In genomic region chr2:60375608-60376107, GRCm38 (mm10) we compare ENCODE assay signal across 23 mouse cellular contexts. TPM values are rescaled to one million over a fixed set of nuclear protein-coding genes. Genes with fewer than 3 reads are reported as not detected.
DNase-seq lines count a peak whose midpoint lies in the region; ATAC-seq and TF ChIP-seq lines count a peak whose summit lies in the region.
"Had no signal": no experiment of that assay in that cellular context is flagged by ENCODE, and none has a peak within 500 bp of the region (broad histone marks: within the 10 kb centered on the region; RNA-seq: fewer than 3 reads in every experiment).

No protein-coding gene starts in this region.

- H3K4me3 ChIP-seq in E14TG2a.4 (replicated peaks; ENCODE audit: low read length) (peak overlapping the region; percentile 73), ES-Bruce4 (ENCODE audit: low read depth, low read length) (peak overlapping the region; percentile 3; the same call in 1 of the 2 replicates)
- H3K4me3 ChIP-seq in intestine, embryonic 16.5 days (ENCODE audit: low read length): no peak overlapping the region
- H3K4me3 ChIP-seq in hindbrain, embryonic 14.5 days (replicated peaks; ENCODE audit: low read length): no peak overlapping the region
- H3K4me3 ChIP-seq: forebrain, embryonic 10.5 days; forebrain, embryonic 13.5 days; heart, adult 2 months; heart, embryonic 10.5 days; heart, embryonic 13.5 days; hindbrain, embryonic 15.5 days had no signal

- TF ChIP-seq CTCF in E14TG2a.4 (conservative IDR thresholded peaks at IDR 0.05; ENCODE audit: low read length) (no peak), ES-Bruce4 (IDR thresholded peaks at IDR 0.05; ENCODE audit: low read depth, low read length) (no peak)

- WGBS in intestine, embryonic 16.5 days: 88% methylated on average over 15 of the region's 15 CpGs
- 94% methylated on average over 15 of the region's 15 CpGs for WGBS in hindbrain, embryonic 14.5 days

- peak; percentile 81 for ATAC-seq in intestine, embryonic 16.5 days
- no peak for ATAC-seq in hindbrain, embryonic 14.5 days (ENCODE audit: low FRiP score)
- ATAC-seq: CD4-positive, CD25-positive, alpha-beta regulatory T cell, adult 4 months; forebrain, embryonic 13.5 days; forebrain, embryonic 16.5 days had no signal

- peaks cover 34% of the 10 kb centered on the region for H3K36me3 ChIP-seq in E14TG2a.4 (ENCODE audit: insufficient read depth, low read length)
- no peaks in the 10 kb centered on the region for H3K36me3 ChIP-seq in ES-Bruce4 (ENCODE audit: control insufficient read depth, insufficient read depth, low read length, poor library complexity, severe bottlenecking)
- no peaks in the 10 kb centered on the region for H3K36me3 ChIP-seq in intestine, embryonic 16.5 days (ENCODE audit: control insufficient read depth, insufficient read depth, low read length)
- H3K36me3 ChIP-seq in hindbrain, embryonic 14.5 days (replicated peaks; ENCODE audit: control insufficient read depth, insufficient read depth): no peaks in the 10 kb centered on the region
- H3K36me3 ChIP-seq: forebrain, embryonic 10.5 days; heart, embryonic 13.5 days; hindbrain, embryonic 15.5 days had no signal

- no peaks in the 10 kb centered on the region for H3K27me3 ChIP-seq in E14TG2a.4 (ENCODE audit: insufficient read depth, low read length)
- no peaks in the 10 kb centered on the region for H3K27me3 ChIP-seq in ES-Bruce4 (ENCODE audit: control insufficient read depth, insufficient read depth, low read length, poor library complexity, severe bottlenecking)
- H3K27me3 ChIP-seq in intestine, embryonic 16.5 days (replicated peaks; ENCODE audit: control insufficient read depth, insufficient read depth, low read length): no peaks in the 10 kb centered on the region
- no peaks in the 10 kb centered on the region for H3K27me3 ChIP-seq in hindbrain, embryonic 14.5 days (ENCODE audit: control insufficient read depth, insufficient read depth, low read length)
- H3K27me3 ChIP-seq: forebrain, embryonic 13.5 days; heart, embryonic 13.5 days; hindbrain, embryonic 15.5 days had no signal

- TF ChIP-seq POLR2A in ES-Bruce4 (IDR thresholded peaks at IDR 0.05; ENCODE audit: insufficient read depth, low read length): no peak

- DNase-seq in hindbrain, embryonic 14.5 days (ENCODE audit: low spot score): no peak
- no peak for DNase-seq in liver
- DNase-seq in cerebellum, adult 9-11 months: no peak
- DNase-seq: adrenal gland, adult 2 months; adrenal gland, postnatal 14 days; cerebellum, adult 11-12 months; cerebellum, adult 8-10 months; cerebellum, postnatal 14 days; gastrocnemius, postnatal 10 days; gastrocnemius, postnatal 36 days; heart, adult 2 months; heart, postnatal 14 days; heart, postnatal 4 days had no signal

- no peak overlapping the region for H3K4me2 ChIP-seq in intestine, embryonic 16.5 days (ENCODE audit: low read depth, low read length)
- no peak overlapping the region for H3K4me2 ChIP-seq in hindbrain, embryonic 14.5 days (replicated peaks)
- H3K4me2 ChIP-seq: forebrain, embryonic 13.5 days; heart, embryonic 13.5 days; hindbrain, embryonic 15.5 days had no signal

- H3K4me1 ChIP-seq in E14TG2a.4 (replicated peaks; ENCODE audit: low read depth, low read length) (peaks cover 46% of the 10 kb centered on the region), ES-Bruce4 (ENCODE audit: control insufficient read depth, insufficient read depth, low read length) (no peaks in the 10 kb centered on the region)
- H3K4me1 ChIP-seq in intestine, embryonic 16.5 days (ENCODE audit: control insufficient read depth, insufficient read depth, low read length): no peaks in the 10 kb centered on the region
- no peaks in the 10 kb centered on the region for H3K4me1 ChIP-seq in hindbrain, embryonic 14.5 days (replicated peaks; ENCODE audit: control insufficient read depth, insufficient read depth, low read length)
- H3K4me1 ChIP-seq: forebrain, embryonic 10.5 days; forebrain, embryonic 13.5 days; heart, embryonic 10.5 days; heart, embryonic 13.5 days; hindbrain, embryonic 15.5 days had no signal

- TF ChIP-seq EP300 in ES-Bruce4 (IDR thresholded peaks at IDR 0.05; ENCODE audit: insufficient read depth, low read depth, low read length): no peak

- H3K27ac ChIP-seq in ES-Bruce4 (ENCODE audit: insufficient read depth, low read length): no peak overlapping the region
- no peak overlapping the region for H3K27ac ChIP-seq in intestine, embryonic 16.5 days (ENCODE audit: low read length)
- H3K27ac ChIP-seq in hindbrain, embryonic 14.5 days: no peak overlapping the region
- H3K27ac ChIP-seq: forebrain, embryonic 10.5 days; forebrain, embryonic 13.5 days; heart, adult 2 months; heart, embryonic 10.5 days; heart, embryonic 13.5 days; hindbrain, embryonic 15.5 days had no signal

- H3K9me3 ChIP-seq in E14TG2a.4 (ENCODE audit: low read length) (no peaks in the 10 kb centered on the region), ES-Bruce4 (replicated peaks; ENCODE audit: control insufficient read depth, insufficient read depth, low read length, poor library complexity, severe bottlenecking) (no peaks in the 10 kb centered on the region)
- H3K9me3 ChIP-seq in intestine, embryonic 16.5 days (ENCODE audit: control insufficient read depth, low read length): no peaks in the 10 kb centered on the region
- H3K9me3 ChIP-seq in hindbrain, embryonic 14.5 days (ENCODE audit: control insufficient read depth, low read length): no peaks in the 10 kb centered on the region
- H3K9me3 ChIP-seq: forebrain, embryonic 10.5 days; forebrain, embryonic 13.5 days; heart, embryonic 10.5 days; heart, embryonic 13.5 days; hindbrain, embryonic 15.5 days had no signal

- H3K9ac ChIP-seq in ES-Bruce4 (ENCODE audit: low read depth, poor library complexity, severe bottlenecking): no peak overlapping the region
- H3K9ac ChIP-seq in intestine, embryonic 16.5 days (ENCODE audit: low read depth, low read length): no peak overlapping the region
- H3K9ac ChIP-seq in hindbrain, embryonic 14.5 days: no peak overlapping the region
- H3K9ac ChIP-seq: forebrain, embryonic 13.5 days; heart, embryonic 13.5 days; hindbrain, embryonic 15.5 days had no signal

RNA-seq across cellular contexts. Expression of gene Ly75, which starts 7.4 kb away (rescaled TPM):
- polyA plus RNA-seq in ES-Bruce4 (2011; ENCODE audit: insufficient read depth, insufficient read length, low read depth, missing spikeins): 10.0 and 12.3 TPM in 2 replicates
- 0.84 and 1.2 TPM in 2 replicates for polyA plus RNA-seq in intestine, embryonic 16.5 days (2015; fragmentation: Nextera tagmentation; extraction: Ambion mirVana)
- polyA plus RNA-seq in hindbrain, embryonic 14.5 days (2014; fragmentation: Nextera tagmentation; extraction: Ambion mirVana): 1.6 TPM in 2 replicates

Comparison
In these comparisons a context has a peak if more than half of its experiments do, and no peak if none do; other contexts are left out.
1. H3K4me3 ChIP-seq: peak in E14TG2a.4 (single experiment) and ES-Bruce4 (single experiment); none in intestine, embryonic 16.5 days (single experiment) and hindbrain, embryonic 14.5 days (single experiment).